Mouse (Mus musculus) lung, postnatal 0 days (tissue): ENCODE results near the gene Ndufv1. TPM values are rescaled to one million over a fixed set of nuclear protein-coding genes. Genes with fewer than 3 reads are reported as not detected.
"Not testable (repeated sequence)": the region's sequence is repeated elsewhere in the genome, so short reads cannot be mapped to it uniquely, and the experiment has no call there.

Source experiments
- ATAC-seq: fragments of 200-750 bp; cut with Nextera tagmentation; 2 replicates; pipeline ENCODE4 v1.8.0; 2017; ENCODE audit warnings: moderate library complexity
- DNase-seq: peaks from one replicate; pipeline ENCODE4 v3.0.0-alpha.2; 2016; ENCODE audit warnings: low spot score
- H3K27ac ChIP-seq: fragments of 300-500 bp; sonication (generic); 2 replicates; pipeline ENCODE4 v1.5.1; 2014; ENCODE audit warnings: antibody characterized with exemption, mild to moderate bottlenecking, low read length, mixed read lengths
- H3K27me3 ChIP-seq: fragments of 300-500 bp; sonication (generic); replicated peaks from 2 replicates; pipeline ENCODE4 v1.6.1; 2014; ENCODE audit warnings: low read length, mixed read lengths; ENCODE audit not compliant: insufficient read depth
- H3K36me3 ChIP-seq: fragments of 300-500 bp; sonication (generic); 2 replicates; pipeline ENCODE4 v1.6.1; 2014; ENCODE audit warnings: low read length, mixed read lengths; ENCODE audit not compliant: insufficient read depth
- H3K4me1 ChIP-seq: fragments of 300-500 bp; sonication (generic); 2 replicates; pipeline ENCODE4 v1.6.1; 2014; ENCODE audit warnings: antibody characterized with exemption, low read depth, low read length, mixed read lengths; ENCODE audit not compliant: insufficient read depth
- H3K4me2 ChIP-seq: fragments of 300-500 bp; sonication (generic); replicated peaks from 2 replicates; pipeline ENCODE4 v1.6.1; 2014; ENCODE audit warnings: low read depth, mild to moderate bottlenecking, low read length, moderate library complexity, mixed read lengths
- H3K4me3 ChIP-seq: fragments of 300-500 bp; sonication (generic); 2 replicates; pipeline ENCODE4 v1.5.1; 2014; ENCODE audit warnings: low read depth, low read length
- H3K9ac ChIP-seq: fragments of 300-500 bp; sonication (generic); replicated peaks from 2 replicates; pipeline ENCODE4 v1.6.1; 2014; ENCODE audit warnings: low read depth, mild to moderate bottlenecking
- H3K9me3 ChIP-seq: fragments of 300-500 bp; sonication (generic); 2 replicates; pipeline ENCODE4 v1.6.1; 2016; ENCODE audit warnings: low read length, mixed read lengths
- CTCF ChIP-seq: IDR thresholded peaks from 2 replicates; pipeline ENCODE4 v1.5.1; 2016; ENCODE audit warnings: antibody characterized with exemption, mild to moderate bottlenecking
- EP300 ChIP-seq: IDR thresholded peaks from 2 replicates; pipeline ENCODE4 v1.6.1; 2016; ENCODE audit warnings: antibody characterized with exemption, mild to moderate bottlenecking, control low read depth
- WGBS: fragments of 180-500 bp; shearing (Covaris S2); extraction: QIAGEN DNeasy Blood & Tissue Kit; methylation state at CpG from one replicate; pipeline ENCODE4 v1.1.7; 2014; 5-methylcytosine and 5-hydroxymethylcytosine counted together
- polyA plus RNA-seq: library from polyadenylated mRNA; unstranded; fragments of >200 nt; fragmentation: Nextera tagmentation; extraction: Ambion mirVana; gene quantifications from 2 replicates; pipeline ENCODE4 v1.2.1, GENCODE M21; 2015

Ndufv1 gene
- polyA plus RNA-seq, 1 experiment from 2014 or later, result 152 TPM

DNA sequence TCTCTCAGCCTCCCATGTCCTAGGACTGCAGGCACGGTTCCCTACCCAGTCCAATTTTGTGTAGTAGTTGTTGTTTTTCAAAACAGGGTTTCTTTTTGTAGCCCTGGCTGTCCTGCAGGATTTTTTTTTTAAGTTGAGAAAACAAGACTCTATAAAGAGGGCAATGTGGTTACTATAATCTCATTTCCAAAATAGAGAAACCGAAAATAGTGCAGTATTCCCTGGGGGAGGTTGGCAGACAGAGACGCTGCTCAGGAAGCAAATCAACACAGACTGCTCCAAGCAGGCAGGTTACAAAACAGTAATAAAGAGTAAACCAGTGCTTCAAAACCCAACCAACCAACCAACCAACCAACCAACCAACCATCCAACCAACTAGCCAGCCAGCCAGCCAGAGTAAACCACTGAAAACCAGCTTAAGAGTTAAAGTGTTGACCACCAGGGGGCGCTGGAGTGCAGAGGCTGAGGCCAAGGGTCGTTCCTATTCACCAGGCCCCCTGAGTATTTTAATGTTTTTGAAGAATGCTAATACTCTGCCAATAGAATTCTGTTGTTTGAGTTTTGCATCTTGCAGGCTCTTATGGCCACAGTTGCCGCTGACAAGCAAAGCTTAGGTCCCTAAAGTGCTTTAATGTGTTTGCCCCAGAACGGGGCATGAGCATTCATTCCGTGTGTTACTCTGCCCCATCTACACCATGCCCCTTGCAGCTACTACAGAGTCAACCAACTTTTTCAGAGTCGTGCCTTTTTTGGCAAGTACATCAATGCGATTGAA, 39.3 kb upstream of the Ndufv1 start:
- peak; percentile 68 for DNase-seq
- TF ChIP-seq EP300, result no peak
- peak; percentile 90 for TF ChIP-seq CTCF
- ATAC-seq, result no peak
- Histone ChIP-seq H3K9ac (no peak overlapping the region), H3K9me3 (no peaks in the 10 kb centered on the region), H3K27me3 (no peaks in the 10 kb centered on the region), H3K4me1 (no peaks in the 10 kb centered on the region), H3K4me2 (no peak overlapping the region), H3K27ac (no peak overlapping the region), H3K4me3 (no peak overlapping the region), H3K36me3 (no peaks in the 10 kb centered on the region)
- 50% methylated on average over 10 of the region's 10 CpGs for WGBS

DNA sequence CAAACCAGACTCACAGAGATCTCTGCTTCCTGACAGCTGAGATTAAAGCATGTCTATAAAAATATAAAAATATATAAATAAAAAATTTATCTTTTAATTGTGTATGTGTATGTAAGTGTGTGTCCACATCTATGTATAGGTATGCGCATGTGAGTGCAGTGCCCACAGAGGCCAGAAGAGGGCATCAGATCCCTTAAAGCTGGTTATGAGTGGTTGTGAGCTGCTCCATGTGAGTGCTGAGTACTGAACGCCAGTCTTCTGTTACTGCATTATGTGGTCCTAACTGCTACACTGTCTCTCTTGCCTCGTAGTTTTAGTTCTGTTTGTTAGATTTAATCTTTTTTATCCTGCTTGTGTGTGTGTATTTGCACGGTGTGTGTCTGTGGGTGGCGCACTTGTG, 38.4 kb upstream of the Ndufv1 start:
- TF ChIP-seq CTCF (peak; percentile 24; the same call in 1 of the 2 replicates), EP300 (no peak)
- Histone ChIP-seq H3K27ac (no peak overlapping the region), H3K27me3 (no peaks in the 10 kb centered on the region), H3K36me3 (no peaks in the 10 kb centered on the region), H3K4me3 (no peak overlapping the region), H3K9me3 (no peaks in the 10 kb centered on the region), H3K4me1 (no peaks in the 10 kb centered on the region), H3K4me2 (no peak overlapping the region), H3K9ac (no peak overlapping the region)
- 93% methylated on average over 5 of the region's 5 CpGs for WGBS
- ATAC-seq, result no peak
- DNase-seq, result no peak

DNA sequence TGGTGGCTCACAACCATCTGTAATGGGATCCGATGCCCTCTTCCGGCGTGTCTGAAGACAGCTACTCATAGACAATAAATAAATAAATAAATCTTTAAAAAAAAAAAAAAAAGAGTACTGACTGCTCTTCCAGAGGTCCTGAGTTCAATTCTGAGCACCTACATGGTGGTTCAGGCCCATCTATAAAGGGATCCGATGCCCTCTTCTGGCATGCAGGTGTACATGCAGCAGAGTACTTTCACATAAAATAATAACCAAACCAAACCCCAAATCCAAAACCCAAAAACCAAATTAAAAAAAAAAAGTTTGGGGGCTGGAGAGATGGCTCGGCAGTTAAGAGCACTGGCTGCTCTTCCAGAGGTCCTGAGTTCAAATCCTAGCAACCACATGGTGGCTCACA, 36.5 kb upstream of the Ndufv1 start:
- H3K27me3 ChIP-seq, H3K27ac ChIP-seq, ATAC-seq, H3K9ac ChIP-seq, H3K4me3 ChIP-seq, H3K36me3 ChIP-seq, H3K4me1 ChIP-seq, DNase-seq, H3K4me2 ChIP-seq, H3K9me3 ChIP-seq: not testable (repeated sequence)
- WGBS, result 80% methylated on average over 5 of the region's 5 CpGs
- TF ChIP-seq CTCF, result peak; percentile 36; the same call in 1 of the 2 replicates

DNA sequence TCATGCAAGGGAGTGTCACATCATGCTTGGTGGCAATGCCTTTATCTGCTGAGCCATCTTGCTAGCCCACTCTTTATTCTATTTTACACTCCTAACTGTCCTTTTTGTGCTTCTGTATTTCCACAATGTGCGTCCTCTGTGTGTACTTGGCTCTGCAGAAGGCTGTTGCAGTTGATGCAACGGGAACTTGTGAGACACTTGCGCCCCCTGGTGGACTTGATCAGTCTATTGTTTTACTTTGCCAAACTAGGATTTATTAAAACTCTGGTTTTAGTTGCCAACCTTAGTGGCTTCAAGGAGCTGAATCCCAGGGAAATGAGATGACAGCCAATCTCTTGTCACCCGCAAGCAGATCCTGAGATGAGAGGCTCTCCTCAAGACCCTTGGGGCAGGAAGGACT, 35.3 kb upstream of the Ndufv1 start:
- no peak overlapping the region for H3K4me3 ChIP-seq
- 17% methylated on average over 4 of the region's 4 CpGs for WGBS
- no peak for TF ChIP-seq EP300
- peak; percentile 88 for TF ChIP-seq CTCF
- H3K27ac ChIP-seq, result no peak overlapping the region
- H3K9me3 ChIP-seq, result no peaks in the 10 kb centered on the region
- H3K27me3 ChIP-seq, result no peaks in the 10 kb centered on the region
- H3K4me2 ChIP-seq, result no peak overlapping the region
- no peak for ATAC-seq
- H3K4me1 ChIP-seq, result peaks cover 4% of the 10 kb centered on the region; the same call in 1 of the 2 replicates
- peak; percentile 89 for DNase-seq
- H3K9ac ChIP-seq, result no peak overlapping the region
- no peaks in the 10 kb centered on the region for H3K36me3 ChIP-seq

DNA sequence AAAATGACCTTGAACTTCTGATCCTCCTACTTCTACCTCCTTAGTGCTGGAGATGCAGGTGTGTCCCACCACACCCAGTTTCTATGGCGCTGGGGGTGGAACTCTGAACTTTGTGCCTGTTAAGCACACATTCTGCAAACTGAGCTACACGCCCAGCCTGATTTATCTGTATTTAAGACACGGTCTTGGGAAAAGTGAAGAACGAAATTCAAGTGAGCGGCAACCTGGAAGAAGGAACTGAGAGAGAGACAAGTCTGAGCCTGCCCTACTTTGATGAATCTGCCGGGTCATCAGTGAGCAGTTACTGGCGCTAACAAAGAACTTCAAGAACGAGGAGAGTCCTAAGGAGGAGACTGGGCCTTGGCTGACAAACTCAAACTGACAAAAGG, 34.3 kb upstream of the Ndufv1 start:
- H3K9ac ChIP-seq, result no peak overlapping the region
- no peak for ATAC-seq
- TF ChIP-seq CTCF (no peak), EP300 (no peak)
- no peak overlapping the region for H3K4me3 ChIP-seq
- H3K36me3 ChIP-seq, result no peaks in the 10 kb centered on the region
- no peak overlapping the region for H3K4me2 ChIP-seq
- peak overlapping the region; percentile 55; the same call in 1 of the 2 replicates for H3K27ac ChIP-seq
- no peaks in the 10 kb centered on the region for H3K27me3 ChIP-seq
- peaks cover 4% of the 10 kb centered on the region; the same call in 1 of the 2 replicates for H3K4me1 ChIP-seq
- H3K9me3 ChIP-seq, result no peaks in the 10 kb centered on the region
- 68% methylated on average over 8 of the region's 8 CpGs for WGBS
- no peak for DNase-seq

DNA sequence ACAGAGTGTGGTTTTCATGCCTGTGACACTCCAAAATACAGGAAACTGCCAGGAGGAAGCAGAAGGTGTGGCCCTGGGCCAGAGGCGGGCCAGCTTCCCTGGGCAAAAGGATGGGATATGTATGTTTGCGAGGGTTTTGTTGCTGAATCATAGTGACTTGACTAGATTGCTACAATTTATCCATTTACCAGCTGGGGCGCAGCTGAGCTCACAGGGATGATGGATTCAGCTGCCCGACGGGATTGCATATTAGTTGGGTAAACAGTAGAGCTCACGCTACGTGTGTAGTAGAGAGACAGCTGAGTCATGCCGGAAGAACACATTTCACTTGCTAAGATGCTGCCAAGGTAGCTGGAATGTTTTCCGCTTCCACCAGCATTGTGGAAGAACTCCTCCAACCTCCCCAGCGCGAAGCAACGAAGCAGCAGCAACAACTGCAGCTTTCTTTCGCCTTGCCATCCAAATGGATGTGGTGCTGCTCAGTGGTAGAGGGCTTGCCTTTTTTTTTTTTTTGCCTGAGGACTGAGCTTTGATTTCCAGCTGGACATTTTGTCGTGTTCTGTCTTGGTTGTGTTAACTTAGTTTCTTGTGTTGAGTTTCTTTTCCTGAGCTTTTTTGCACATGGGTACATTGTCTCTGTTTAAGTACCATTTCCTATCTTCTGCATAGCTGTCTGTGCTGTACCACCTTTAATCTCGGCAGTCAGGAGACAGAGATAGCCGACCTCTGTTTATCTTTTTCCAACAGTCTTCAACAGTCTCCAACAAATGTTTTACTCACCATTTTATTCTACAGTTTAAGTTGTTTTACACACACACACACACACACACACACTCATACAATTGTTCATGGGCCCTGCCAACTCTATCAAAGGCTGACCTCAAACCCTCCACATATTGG, 33.6 kb upstream of the Ndufv1 start, which contains the start of gene Gstp2:
Gstp2 (minus strand) TSS at position 58 of the 900 bp plus-strand sequence.
- no peaks in the 10 kb centered on the region for H3K36me3 ChIP-seq
- TF ChIP-seq EP300 (peak; percentile 95), CTCF (peak; percentile 82)
- H3K4me3 ChIP-seq, result no peak within 1 kb of the TSS
- peak within 1 kb of the TSS; percentile 78 for H3K27ac ChIP-seq
- H3K4me2 ChIP-seq, result 0 out of 2 replicates have a peak within 1 kb of the TSS, but pooled peaks have one; percentile 3
- 10% methylated on average over 16 of the region's 16 CpGs for WGBS
- no peaks in the 10 kb centered on the region for H3K9me3 ChIP-seq
- ATAC-seq (peak; percentile 95), DNase-seq (peak; percentile 98)
- H3K9ac ChIP-seq, result no peak within 1 kb of the TSS
- no peaks in the 10 kb centered on the region for H3K27me3 ChIP-seq
- H3K4me1 ChIP-seq, result peaks cover 4% of the 10 kb centered on the region; the same call in 1 of the 2 replicates

DNA sequence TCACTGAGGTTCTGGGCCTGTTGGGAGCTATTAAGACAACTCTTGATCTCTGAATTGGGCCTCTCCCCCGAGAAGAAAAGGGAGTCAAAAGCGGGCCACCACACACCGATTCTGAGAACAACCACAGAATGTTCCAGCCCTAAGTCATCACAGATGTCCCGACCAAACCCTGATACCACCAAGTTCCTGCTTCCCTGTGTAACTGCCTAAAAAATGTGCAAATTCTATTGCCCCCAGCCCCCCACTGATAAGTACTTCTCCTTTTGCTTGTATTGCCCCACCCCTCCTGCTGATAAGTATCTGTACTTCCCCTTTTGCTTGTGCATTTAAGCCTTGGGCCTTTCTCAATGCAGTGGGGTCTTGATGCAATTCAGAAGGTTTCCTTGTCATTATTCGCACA, 31.5 kb upstream of the Ndufv1 start:
- 79% methylated on average over 5 of the region's 5 CpGs for WGBS
- not testable (repeated sequence) for H3K27me3 ChIP-seq, ATAC-seq, H3K36me3 ChIP-seq, DNase-seq, H3K4me2 ChIP-seq, H3K4me1 ChIP-seq, H3K9ac ChIP-seq, H3K4me3 ChIP-seq, H3K27ac ChIP-seq, H3K9me3 ChIP-seq
